Mouse (Mus musculus): ENCODE results near the gene Kcnq1. TPM values are rescaled to one million over a fixed set of nuclear protein-coding genes. Genes with fewer than 3 reads are reported as not detected.

Gene Kcnq1
- polyA plus RNA-seq, 1 experiment from 2014 or later: 0.05 TPM

DNA sequence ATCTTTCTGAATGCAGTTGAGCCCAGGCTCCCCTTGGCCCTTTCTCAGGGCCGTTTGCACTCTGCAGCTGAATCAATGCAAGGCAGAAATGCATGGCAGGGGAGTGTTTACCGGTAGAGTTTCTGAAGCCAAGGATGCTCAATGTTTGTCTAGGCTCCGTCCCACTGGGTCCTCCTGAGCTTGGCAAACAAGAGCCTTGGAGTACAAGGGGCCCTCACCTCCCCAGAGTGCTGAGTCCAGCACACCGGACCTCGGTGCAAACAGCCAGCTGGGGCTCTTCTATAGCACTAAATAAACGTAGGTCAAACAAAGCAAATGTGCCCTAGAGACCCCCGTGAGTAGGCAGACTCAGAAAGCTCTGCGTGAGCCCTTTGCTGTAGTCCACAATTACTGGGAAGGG is 226.9 kb downstream of the Kcnq1 start:
- H3K27me3 ChIP-seq: no peaks in the 10 kb centered on the region
- no peak for ATAC-seq
- ChIA-PET POLR2A (interaction anchor here (1.1 kb wide), 1 partner anchor 10 kb away, joined by 4 read pairs; no protein-coding TSS in a partner anchor), CTCF (interaction anchor here (0.9 kb wide), 1 partner anchor 24 kb away, joined by 3 read pairs; no protein-coding TSS in a partner anchor)
- in situ Hi-C loops (cut with MboI; ENCODE audit: low pct_unique_long_range_greater_than_20kb): no loop called here
- no peak for TF ChIP-seq CTCF (IDR thresholded peaks at IDR 0.05)
- no peak for DNase-seq (ENCODE audit: low read depth, low spot score)

DNA sequence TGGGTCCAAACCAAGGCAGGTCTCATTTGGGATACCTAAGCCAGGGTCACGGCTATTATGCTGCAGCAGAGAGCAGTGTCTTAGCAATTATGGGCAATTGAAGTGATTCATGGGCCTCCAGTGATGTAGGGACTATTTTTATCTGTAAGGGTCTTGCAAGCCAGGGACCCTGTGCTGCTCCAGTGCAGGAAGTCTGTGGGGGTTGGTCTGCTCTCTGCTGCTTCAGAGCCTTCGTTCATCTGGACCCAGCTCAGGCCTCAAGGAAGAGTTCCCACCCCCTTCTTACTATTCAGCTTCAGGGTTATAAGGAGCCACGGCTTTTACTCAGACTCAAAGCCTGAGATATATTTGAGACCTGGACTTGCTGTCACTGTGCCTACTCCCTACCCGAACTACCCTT is 227.4 kb downstream of the Kcnq1 start:
- TF ChIP-seq CTCF (IDR thresholded peaks at IDR 0.05): no peak
- in situ Hi-C loops (cut with MboI; ENCODE audit: low pct_unique_long_range_greater_than_20kb): no loop called here
- DNase-seq (ENCODE audit: low read depth, low spot score) (no peak), ATAC-seq (no peak)
- H3K27me3 ChIP-seq: no peaks in the 10 kb centered on the region
- CTCF ChIA-PET: no interaction called here
- POLR2A ChIA-PET: interaction anchor here (1.1 kb wide), 1 partner anchor 10 kb away, joined by 4 read pairs; no protein-coding TSS in a partner anchor

DNA sequence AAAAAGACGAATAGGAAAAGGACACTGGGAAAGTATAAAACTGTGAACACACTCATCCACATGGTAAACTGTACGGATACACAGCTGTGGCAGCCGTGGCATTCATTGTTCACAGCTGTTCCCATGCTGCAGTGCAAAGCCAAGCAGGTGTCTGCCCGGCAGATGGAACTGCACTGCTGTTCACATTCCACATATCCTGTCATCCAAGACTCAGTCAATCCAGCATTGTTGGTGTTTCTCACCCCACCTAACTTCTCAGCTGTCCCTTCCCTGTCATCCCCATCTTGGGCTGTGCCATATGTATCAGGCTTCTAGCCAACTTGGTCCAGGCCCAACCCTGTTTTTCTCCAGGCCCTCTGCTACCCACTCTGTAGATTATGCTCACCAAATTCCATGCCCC is 232.5 kb downstream of the Kcnq1 start:
- ChIA-PET POLR2A (no interaction called here), CTCF (interaction anchor here (0.8 kb wide), 1 partner anchor 19 kb away, joined by 3 read pairs; no protein-coding TSS in a partner anchor)
- ATAC-seq: no peak
- no peaks in the 10 kb centered on the region for H3K27me3 ChIP-seq
- TF ChIP-seq CTCF (IDR thresholded peaks at IDR 0.05): no peak
- in situ Hi-C loops (cut with MboI; ENCODE audit: low pct_unique_long_range_greater_than_20kb): no loop called here
- DNase-seq (ENCODE audit: low read depth, low spot score): peak; percentile 7

DNA sequence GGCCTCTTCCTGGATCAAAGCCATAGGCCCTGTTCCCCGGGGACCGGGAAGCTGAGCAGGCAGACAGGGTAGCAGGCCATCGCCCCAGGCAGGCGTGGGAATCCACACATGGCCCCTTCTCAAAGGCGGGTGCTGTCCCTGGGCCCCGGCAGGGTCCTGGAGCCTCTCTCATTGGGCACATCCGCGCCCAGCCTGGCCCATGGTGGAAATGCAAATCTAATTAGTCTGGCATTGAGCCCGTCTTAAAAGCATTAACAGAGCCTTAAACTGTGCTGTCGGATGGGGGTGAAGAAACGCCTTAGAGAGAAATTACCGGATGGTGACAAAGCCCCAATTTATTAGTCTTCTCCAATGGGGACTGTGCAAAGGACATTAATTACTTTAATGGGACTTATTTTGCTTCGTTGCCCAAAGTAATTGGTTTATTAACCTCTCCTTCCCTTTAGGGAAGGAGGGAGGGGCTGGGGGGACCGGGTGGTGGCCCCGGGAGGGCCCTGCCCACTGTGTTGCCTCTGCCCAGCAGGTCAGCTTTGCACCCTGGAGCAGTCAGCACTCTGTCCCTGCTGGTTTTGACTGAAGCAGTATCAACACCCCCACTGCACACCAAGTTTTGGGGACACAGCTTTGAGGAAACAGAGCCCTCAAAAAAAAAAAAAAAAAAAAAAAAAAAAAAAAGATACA is 234.6 kb downstream of the Kcnq1 start:
- in situ Hi-C loops (cut with MboI; ENCODE audit: low pct_unique_long_range_greater_than_20kb): no loop called here
- no peaks in the 10 kb centered on the region for H3K27me3 ChIP-seq
- CTCF ChIA-PET: interaction anchor here (1.0 kb wide), 1 partner anchor 126 kb away, joined by 3 read pairs; no protein-coding TSS in a partner anchor
- ATAC-seq (no peak), DNase-seq (ENCODE audit: low read depth, low spot score) (no peak)
- POLR2A ChIA-PET: no interaction called here
- TF ChIP-seq CTCF (IDR thresholded peaks at IDR 0.05): no peak

DNA sequence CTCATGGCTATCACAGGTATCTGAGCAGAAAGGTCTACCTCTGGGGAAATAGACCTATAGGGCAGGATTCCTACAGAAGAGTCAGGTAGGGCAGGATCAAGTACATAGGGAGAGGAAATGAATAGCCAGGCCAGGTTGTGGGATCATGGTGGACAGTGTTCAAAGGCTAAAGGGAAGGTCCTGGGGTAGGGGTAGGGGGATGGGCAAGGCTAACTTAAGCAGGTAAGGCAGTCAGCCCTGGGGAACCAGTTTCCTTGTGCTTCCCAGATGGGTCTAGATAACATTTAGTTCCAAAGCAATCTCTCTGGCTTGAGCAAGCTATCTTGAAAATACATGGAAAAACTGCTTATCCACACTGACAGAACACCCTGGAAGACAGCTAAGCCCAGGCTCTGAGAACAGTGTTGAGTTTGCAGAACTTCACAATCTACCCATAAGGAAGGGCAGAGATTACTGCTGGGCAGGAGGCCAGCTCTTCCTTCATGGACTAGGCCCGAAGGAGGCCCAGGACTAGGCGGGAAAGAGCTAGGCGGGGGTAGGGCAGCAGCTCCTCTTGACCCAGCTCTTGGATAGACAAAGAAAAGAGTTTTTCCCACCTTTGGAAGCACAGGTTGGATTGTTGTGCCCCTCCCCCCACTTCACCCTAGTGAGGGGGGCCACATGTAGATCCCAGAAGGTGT is 235.3 kb downstream of the Kcnq1 start:
- ChIA-PET CTCF (interaction anchor here (1.7 kb wide), 1 partner anchor 11 kb away, joined by 5 read pairs; no protein-coding TSS in a partner anchor), POLR2A (no interaction called here)
- no peak for TF ChIP-seq CTCF (IDR thresholded peaks at IDR 0.05)
- DNase-seq (ENCODE audit: low read depth, low spot score): no peak
- ATAC-seq: no peak
- in situ Hi-C loops (cut with MboI; ENCODE audit: low pct_unique_long_range_greater_than_20kb): no loop called here
- H3K27me3 ChIP-seq: no peaks in the 10 kb centered on the region

DNA sequence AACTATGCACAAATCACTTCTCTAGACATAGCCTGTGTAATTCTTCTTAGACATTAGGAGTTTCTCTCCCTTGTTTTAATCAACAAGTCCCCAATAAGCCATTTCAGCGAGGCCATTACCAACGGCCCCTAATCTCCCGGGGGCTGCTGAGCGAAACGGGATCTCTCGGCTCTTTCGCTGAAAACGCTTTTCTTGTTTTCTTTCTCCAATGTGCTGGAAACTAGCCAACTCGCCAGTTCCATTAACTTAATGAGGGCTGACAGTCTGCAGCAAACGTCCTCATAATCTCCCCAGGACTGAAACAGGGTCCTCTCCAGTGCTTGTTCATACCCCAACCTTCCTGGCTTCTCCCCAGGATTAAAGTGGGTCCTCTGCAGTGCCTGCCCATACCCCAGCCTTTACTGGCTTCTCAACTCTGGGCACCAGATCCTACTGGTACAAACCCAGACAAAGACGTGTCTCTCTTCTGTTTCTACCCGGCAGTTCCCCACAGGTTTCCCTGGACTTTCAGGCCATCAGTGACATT is 237.7 kb downstream of the Kcnq1 start:
- ChIA-PET CTCF (no interaction called here), POLR2A (no interaction called here)
- in situ Hi-C loops (cut with MboI; ENCODE audit: low pct_unique_long_range_greater_than_20kb): no loop called here
- no peaks in the 10 kb centered on the region for H3K27me3 ChIP-seq
- no peak for TF ChIP-seq CTCF (IDR thresholded peaks at IDR 0.05)
- DNase-seq (ENCODE audit: low read depth, low spot score) (no peak), ATAC-seq (no peak)

DNA sequence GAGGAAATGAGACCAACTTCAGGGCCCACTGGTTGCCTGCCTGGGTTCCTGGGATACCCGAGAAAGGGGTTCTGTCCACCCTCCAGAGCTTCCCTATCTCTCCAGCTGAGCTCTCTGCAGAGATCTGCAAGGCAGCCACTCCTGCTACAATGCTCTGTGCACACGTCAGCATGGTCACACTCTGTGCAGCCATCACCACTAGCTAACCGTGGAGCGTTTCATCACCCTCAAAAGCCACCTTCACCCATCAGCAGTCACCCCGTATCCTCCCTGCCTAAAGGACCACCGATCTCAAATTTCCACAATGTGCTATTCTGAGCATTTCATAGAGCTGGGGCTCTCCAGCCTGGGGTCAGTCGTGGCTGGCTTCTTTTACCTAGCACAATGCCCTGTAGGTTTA is 243.1 kb downstream of the Kcnq1 start:
- POLR2A ChIA-PET: no interaction called here
- in situ Hi-C loops (cut with MboI; ENCODE audit: low pct_unique_long_range_greater_than_20kb): no loop called here
- no peaks in the 10 kb centered on the region for H3K27me3 ChIP-seq

DNA sequence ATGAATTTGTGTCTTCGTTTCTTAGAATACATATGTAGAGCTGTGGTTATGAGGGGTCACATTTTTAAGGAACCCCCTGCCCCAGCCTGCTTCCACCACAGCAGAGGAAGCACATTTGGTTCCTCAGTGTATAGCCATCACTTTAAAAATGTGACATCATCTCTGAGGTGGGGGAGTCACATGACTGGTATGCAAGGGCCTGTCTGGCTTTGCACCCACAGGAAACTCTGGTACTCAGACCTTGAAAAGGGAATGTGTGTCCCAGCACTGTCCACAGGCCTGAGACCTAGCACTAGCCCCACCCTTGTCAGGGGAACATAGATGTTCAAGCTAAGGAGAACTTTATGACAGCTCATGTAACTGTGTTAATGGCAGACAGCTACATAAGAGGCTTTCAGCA is 243.7 kb downstream of the Kcnq1 start:
- ChIA-PET POLR2A (no interaction called here), CTCF (no interaction called here)

More for the DNA sequence above, 243.1 kb downstream of the Kcnq1 start:
- CTCF ChIA-PET: no interaction called here
- no peak for TF ChIP-seq CTCF (IDR thresholded peaks at IDR 0.05)
- DNase-seq (ENCODE audit: low read depth, low spot score): no peak
- ATAC-seq: no peak

DNA sequence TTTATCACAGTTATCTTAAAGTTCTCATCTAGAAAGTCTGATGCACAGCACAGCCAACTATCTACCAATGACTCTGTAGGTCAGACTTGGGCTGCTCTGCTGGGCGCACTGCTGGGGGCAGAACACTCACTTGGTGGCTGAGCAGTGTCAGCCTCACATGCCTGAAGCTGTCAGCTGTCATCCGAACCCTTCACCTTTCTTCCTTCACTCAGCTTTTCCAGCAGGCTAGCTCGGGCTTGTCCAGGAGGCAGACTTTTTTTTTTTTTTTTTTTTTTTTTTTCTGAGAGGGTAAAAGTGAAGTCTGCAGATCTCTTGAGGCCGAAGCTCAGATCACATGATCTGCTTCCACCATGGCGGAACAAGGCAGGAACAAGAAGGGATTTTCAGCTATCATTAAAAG is 249.7 kb downstream of the Kcnq1 start:
- no peak for ATAC-seq
- H3K27me3 ChIP-seq: no peaks in the 10 kb centered on the region
- no peak for DNase-seq (ENCODE audit: low read depth, low spot score)
- in situ Hi-C loops (cut with MboI; ENCODE audit: low pct_unique_long_range_greater_than_20kb): no loop called here
- TF ChIP-seq CTCF (IDR thresholded peaks at IDR 0.05): no peak
- CTCF ChIA-PET: interaction anchor here (1.9 kb wide), 1 partner anchor 20 kb away, joined by 4 read pairs; no protein-coding TSS in a partner anchor
- POLR2A ChIA-PET: interaction anchor here (0.6 kb wide), 1 partner anchor 239 kb away, joined by 3 read pairs; no protein-coding TSS in a partner anchor

More for the DNA sequence above, 243.7 kb downstream of the Kcnq1 start:
- H3K27me3 ChIP-seq: no peaks in the 10 kb centered on the region
- DNase-seq (ENCODE audit: low read depth, low spot score) (no peak), ATAC-seq (no peak)
- in situ Hi-C loops (cut with MboI; ENCODE audit: low pct_unique_long_range_greater_than_20kb): no loop called here
- no peak for TF ChIP-seq CTCF (IDR thresholded peaks at IDR 0.05)

DNA sequence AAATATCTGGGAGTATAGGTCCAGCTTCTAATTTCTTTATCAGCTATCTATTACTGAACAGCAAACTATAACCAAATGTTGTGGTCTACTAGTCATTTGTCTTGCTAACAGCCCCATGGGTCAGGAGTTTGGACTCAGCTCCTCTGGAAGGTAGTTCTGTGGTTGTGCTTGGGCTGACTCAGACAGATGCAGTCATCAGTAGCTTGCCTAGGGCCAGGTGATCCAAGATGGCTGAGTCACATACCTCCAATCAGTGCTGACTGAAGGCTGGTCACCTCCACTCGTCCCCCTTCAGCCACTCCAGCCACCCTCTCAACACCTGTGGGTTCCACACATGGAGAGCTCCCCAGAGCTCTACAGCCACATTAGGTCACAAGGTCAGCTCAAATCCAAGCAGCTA is 250.9 kb downstream of the Kcnq1 start:
- DNase-seq (ENCODE audit: low read depth, low spot score): peak; percentile 53
- CTCF ChIA-PET: interaction anchor here (1.1 to 1.9 kb wide), 2 partner anchors 16 to 21 kb away, joined by 4 read pairs; no protein-coding TSS in a partner anchor

DNA sequence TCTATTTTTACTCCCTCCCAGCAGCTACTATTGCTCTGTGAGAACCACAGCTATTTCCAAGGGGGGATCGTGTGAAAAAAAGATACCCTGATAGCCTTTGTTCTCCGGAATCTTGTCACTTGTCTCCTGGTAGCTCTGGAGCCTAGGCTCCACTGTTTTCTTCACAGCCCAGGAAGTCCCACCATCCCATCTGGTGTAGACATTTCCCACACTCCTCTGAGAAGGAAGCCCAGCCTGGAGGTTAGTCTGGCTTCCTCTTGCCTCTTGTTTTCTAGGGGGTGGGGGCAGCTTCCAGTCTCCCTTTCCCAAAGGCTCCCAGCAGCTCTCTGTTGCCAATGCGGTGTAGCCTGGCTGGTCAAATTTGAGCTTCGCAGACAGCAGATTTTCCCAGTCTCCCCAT is 251.7 kb downstream of the Kcnq1 start:
- no peak for TF ChIP-seq CTCF (IDR thresholded peaks at IDR 0.05)
- no peaks in the 10 kb centered on the region for H3K27me3 ChIP-seq
- ATAC-seq: no peak
- POLR2A ChIA-PET: interaction anchor here (1.0 kb wide), 1 partner anchor 204 kb away, joined by 3 read pairs; no protein-coding TSS in a partner anchor
- CTCF ChIA-PET: no interaction called here
- DNase-seq (ENCODE audit: low read depth, low spot score): no peak
- in situ Hi-C loops (cut with MboI; ENCODE audit: low pct_unique_long_range_greater_than_20kb): no loop called here

More for the DNA sequence above, 250.9 kb downstream of the Kcnq1 start:
- TF ChIP-seq CTCF (IDR thresholded peaks at IDR 0.05): no peak
- no peaks in the 10 kb centered on the region for H3K27me3 ChIP-seq
- POLR2A ChIA-PET: interaction anchor here (1.0 kb wide), 1 partner anchor 203 kb away, joined by 3 read pairs; no protein-coding TSS in a partner anchor
- ATAC-seq: peak; percentile 76
- in situ Hi-C loops (cut with MboI; ENCODE audit: low pct_unique_long_range_greater_than_20kb): no loop called here

All from Patski (cell line).